Mouse (Mus musculus) heart, embryonic 11.5 days (tissue): ENCODE results near the gene Polr1a. TPM values are rescaled to one million over a fixed set of nuclear protein-coding genes. Genes with fewer than 3 reads are reported as not detected.

Experiments
- ATAC-seq: fragments of 200-750 bp; cut with Nextera tagmentation; replicated peaks from 2 replicates; pipeline ENCODE4 v1.8.0; 2017; ENCODE audit warnings: moderate library complexity; ENCODE audit not compliant: insufficient number of reproducible peaks, low FRiP score, low TSS enrichment
- H3K27ac ChIP-seq: fragments of 300-500 bp; sonication (generic); 2 replicates; pipeline ENCODE4 v1.5.1; 2014; ENCODE audit warnings: mild to moderate bottlenecking, low read depth, low read length
- H3K27me3 ChIP-seq: fragments of 300-500 bp; sonication (generic); 2 replicates; pipeline ENCODE4 v1.6.1; 2014; ENCODE audit warnings: mild to moderate bottlenecking, low read length, mixed read lengths; ENCODE audit not compliant: control insufficient read depth, insufficient read depth
- H3K36me3 ChIP-seq: fragments of 300-500 bp; sonication (generic); 2 replicates; pipeline ENCODE4 v1.6.1; 2014; ENCODE audit warnings: mild to moderate bottlenecking, low read length, moderate library complexity, mixed read lengths; ENCODE audit not compliant: control insufficient read depth, insufficient read depth
- H3K4me1 ChIP-seq: fragments of 300-500 bp; sonication (generic); 2 replicates; pipeline ENCODE4 v1.6.1; 2014; ENCODE audit warnings: low read length; ENCODE audit not compliant: control insufficient read depth, insufficient read depth
- H3K4me2 ChIP-seq: fragments of 300-500 bp; sonication (generic); 2 replicates; pipeline ENCODE4 v1.6.1; 2014; ENCODE audit warnings: mild to moderate bottlenecking, moderate library complexity
- H3K4me3 ChIP-seq: fragments of 300-500 bp; sonication (generic); 2 replicates; pipeline ENCODE4 v1.5.1; 2014; ENCODE audit warnings: low read depth, low read length
- H3K9ac ChIP-seq: fragments of 300-500 bp; sonication (generic); 2 replicates; pipeline ENCODE4 v1.6.1; 2014; ENCODE audit warnings: mild to moderate bottlenecking, low read depth, low read length, moderate library complexity
- H3K9me3 ChIP-seq: fragments of 300-500 bp; sonication (generic); replicated peaks from 2 replicates; pipeline ENCODE4 v1.6.1; 2016; ENCODE audit warnings: low read length; ENCODE audit not compliant: control insufficient read depth
- WGBS: fragments of 180-500 bp; shearing (Covaris S2); extraction: QIAGEN DNeasy Blood & Tissue Kit; methylation state at CpG from one replicate; pipeline ENCODE4 v1.1.7; 2014; ENCODE audit not compliant: insufficient replicate concordance; 5-methylcytosine and 5-hydroxymethylcytosine counted together
- polyA plus RNA-seq: library from polyadenylated mRNA; unstranded; fragments of >200 nt; fragmentation: Nextera tagmentation; extraction: Ambion mirVana; gene quantifications from 2 replicates; pipeline ENCODE4 v1.2.1, GENCODE M21; 2014

Gene Polr1a
- polyA plus RNA-seq, 1 experiment from 2014 or later, result 21.4 TPM

GRCm38 (mm10) chr6:71981450-71981849, 72.6 kb downstream of the Polr1a start:
- no peak for ATAC-seq
- no peak overlapping the region for H3K4me3 ChIP-seq
- no peaks in the 10 kb centered on the region for H3K27me3 ChIP-seq
- no peak overlapping the region for H3K9ac ChIP-seq
- peaks cover 30% of the 10 kb centered on the region for H3K4me1 ChIP-seq
- 84% methylated on average over 4 of the region's 4 CpGs for WGBS
- no peak overlapping the region for H3K4me2 ChIP-seq
- no peaks in the 10 kb centered on the region for H3K9me3 ChIP-seq
- peaks cover 3% of the 10 kb centered on the region; the same call in 1 of the 2 replicates for H3K36me3 ChIP-seq
- H3K27ac ChIP-seq, result no peak overlapping the region

DNA sequence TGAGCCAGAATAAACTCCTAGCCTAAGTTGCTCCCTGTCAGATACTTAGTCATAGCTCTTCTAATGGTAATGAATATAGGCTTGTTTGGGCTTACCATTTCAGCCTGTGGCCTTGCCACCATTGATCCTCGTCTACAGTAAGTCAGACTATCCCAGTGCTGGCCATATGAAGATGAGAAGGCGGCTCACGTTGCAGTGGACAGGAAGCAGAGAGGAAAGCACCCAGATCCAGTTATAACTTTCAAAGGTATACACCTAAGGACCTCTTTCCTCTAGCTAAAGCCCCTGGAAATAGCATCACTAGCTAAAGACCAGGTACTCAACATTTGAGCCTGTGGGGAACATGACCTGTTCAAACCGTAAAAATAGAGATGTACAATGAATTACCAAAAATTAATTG, 77.1 kb downstream of the Polr1a start:
- no peak overlapping the region for H3K4me2 ChIP-seq
- H3K27me3 ChIP-seq, result no peaks in the 10 kb centered on the region
- H3K9me3 ChIP-seq, result no peaks in the 10 kb centered on the region
- peaks cover 25% of the 10 kb centered on the region for H3K4me1 ChIP-seq
- H3K4me3 ChIP-seq, result no peak overlapping the region
- no peak overlapping the region for H3K27ac ChIP-seq
- no peak for ATAC-seq
- H3K9ac ChIP-seq, result no peak overlapping the region
- no peaks in the 10 kb centered on the region for H3K36me3 ChIP-seq
- 84% methylated on average over 4 of the region's 4 CpGs for WGBS

DNA sequence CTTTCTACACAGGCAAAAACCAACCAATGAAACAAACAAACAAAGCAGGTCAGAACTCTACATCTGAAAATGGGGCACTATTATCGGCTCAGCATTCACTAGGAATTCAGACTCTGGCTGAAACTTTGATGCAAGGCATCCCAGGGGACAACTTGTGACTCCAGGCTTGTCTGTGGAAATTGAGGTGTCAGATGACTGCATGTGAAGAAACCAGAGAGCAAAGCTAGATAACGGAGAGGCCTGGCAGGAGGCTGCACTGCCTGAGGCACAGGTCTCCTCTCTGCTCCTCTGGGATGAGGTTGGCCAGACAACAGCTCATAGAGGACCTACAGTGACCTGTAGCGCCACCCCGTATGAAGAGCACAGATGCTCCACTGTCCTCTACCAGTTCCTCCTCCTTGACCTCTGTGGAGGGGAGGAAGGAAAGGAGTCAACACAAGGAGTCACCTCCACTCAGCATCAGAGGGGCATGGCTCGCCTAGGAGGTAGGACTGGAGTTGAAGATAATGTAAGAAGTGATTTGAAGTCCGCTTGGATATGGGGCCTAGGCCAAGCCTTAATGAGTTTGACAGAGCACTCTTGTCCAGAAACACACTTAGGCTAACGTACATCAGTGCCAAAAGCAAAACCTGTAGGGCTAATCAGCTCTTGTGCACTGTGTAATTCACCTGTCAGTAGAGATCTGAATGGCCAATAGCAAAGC, 78.8 kb downstream of the Polr1a start:
- H3K9me3 ChIP-seq, result no peaks in the 10 kb centered on the region

DNA sequence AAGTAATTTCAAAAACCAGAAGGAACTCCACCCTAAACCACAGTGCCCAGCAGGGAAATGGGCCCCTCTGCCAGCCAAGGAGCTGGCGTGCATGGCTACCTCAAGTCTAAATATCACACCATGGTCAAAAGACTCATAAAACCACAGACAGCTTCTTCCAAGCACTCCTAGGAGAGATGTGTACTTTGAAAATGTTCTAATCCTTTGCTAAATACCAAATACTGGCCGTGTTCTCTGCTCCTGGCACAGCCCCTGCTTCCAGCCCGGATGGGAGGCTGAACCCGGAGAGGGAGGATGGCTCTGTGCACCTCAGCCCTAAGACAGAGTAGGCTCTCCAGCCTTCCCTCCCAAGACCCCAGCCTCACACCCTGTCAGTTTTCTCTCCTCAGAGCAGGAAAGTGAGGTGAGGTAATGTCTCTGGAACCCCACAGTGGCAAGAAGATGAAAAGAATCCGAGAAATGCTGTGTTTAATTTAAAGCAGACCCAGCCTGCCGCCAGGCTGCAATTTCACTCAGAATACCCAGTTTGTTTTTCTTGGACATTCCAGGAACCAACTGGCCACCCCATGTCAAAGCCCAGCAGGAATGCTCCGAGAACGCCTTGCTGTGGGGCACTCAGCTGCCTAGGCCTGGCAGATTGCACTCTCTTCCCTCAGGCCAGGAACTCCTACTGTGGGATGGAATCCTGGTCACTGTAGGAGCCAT, 80.9 kb downstream of the Polr1a start:
- Histone ChIP-seq H3K9ac (peak overlapping the region; percentile 49; the same call in 1 of the 2 replicates), H3K4me1 (peaks cover 33% of the 10 kb centered on the region), H3K36me3 (no peaks in the 10 kb centered on the region), H3K4me3 (no peak overlapping the region), H3K9me3 (no peaks in the 10 kb centered on the region), H3K4me2 (no peak overlapping the region), H3K27ac (peak overlapping the region; percentile 85), H3K27me3 (no peaks in the 10 kb centered on the region)
- WGBS, result 21% methylated on average over 8 of the region's 8 CpGs
- no peak; the same call in 1 of the 2 replicates for ATAC-seq

More for the DNA sequence above, 78.8 kb downstream of the Polr1a start:
- Histone ChIP-seq H3K4me3 (no peak overlapping the region), H3K4me1 (peaks cover 33% of the 10 kb centered on the region), H3K4me2 (no peak overlapping the region), H3K27me3 (no peaks in the 10 kb centered on the region), H3K36me3 (no peaks in the 10 kb centered on the region), H3K27ac (peak overlapping the region; percentile 24), H3K9ac (no peak overlapping the region)
- WGBS, result 35% methylated on average over 7 of the region's 7 CpGs
- no peak for ATAC-seq

DNA sequence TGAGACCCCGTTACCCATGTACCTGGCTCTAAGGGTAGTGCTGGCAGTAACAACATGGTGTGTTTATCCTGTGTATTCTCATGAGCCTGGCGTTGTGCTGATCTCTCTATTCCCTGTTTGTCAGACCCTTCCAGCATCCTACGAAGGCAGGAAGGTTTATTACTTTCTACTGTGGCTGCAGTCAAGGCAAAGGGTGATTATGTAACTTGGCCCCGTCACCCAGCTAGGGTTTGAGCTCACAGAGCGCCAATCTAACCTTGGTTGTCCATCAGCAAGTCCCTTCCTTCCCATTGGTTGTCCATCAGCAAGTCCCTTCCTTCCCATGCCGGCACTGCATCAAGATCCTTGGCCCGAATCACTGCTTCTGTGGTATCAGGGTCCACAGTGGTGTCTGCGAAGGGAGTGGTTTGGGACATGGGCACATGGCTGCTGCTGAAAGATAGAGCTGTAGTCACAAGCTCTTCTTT, 81.6 kb downstream of the Polr1a start:
- Histone ChIP-seq H3K9me3 (no peaks in the 10 kb centered on the region), H3K27me3 (no peaks in the 10 kb centered on the region), H3K4me2 (no peak overlapping the region), H3K36me3 (no peaks in the 10 kb centered on the region), H3K4me1 (peaks cover 33% of the 10 kb centered on the region), H3K9ac (peak overlapping the region; percentile 49; the same call in 1 of the 2 replicates), H3K4me3 (no peak overlapping the region), H3K27ac (peak overlapping the region; percentile 85)
- 0 out of 2 replicates have a peak, but pooled peaks have one; percentile 20 for ATAC-seq
- 37% methylated on average over 8 of the region's 8 CpGs for WGBS

DNA sequence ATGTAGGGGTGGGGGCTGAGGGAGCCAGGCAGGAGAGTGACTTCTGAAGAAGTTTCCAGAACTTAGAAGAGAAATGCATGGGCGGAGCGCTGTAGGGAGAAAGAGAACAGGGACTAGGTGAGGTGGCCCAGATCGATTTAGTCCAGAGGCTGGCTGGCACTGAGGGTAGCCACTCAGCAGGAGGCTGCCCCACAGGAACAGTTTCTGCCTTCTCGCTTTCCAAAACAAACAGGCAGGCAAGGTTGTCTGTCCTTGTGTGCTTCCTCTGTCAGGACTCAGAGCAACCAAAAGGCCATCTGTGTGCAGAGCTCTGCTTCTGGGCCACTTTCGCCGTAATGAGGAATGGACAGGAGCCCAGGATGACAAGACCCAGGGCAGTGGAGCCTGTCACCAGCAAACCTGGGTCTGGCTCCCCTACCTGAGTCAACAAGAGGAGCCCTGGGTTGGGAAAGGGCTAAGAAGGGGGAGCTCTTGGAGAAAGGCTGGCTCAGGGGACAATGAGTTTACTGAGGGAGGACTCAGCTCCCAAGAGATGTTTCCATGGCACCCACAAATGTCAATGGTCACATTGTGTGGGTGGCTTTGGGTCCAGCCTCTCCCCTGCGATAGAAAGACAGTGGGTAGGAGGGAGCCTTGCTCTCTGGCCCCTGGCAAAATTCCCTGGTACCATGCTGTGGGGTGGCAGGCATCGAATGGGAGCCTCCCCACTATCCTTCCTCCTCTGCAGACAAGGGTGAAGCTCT, 82.5 kb downstream of the Polr1a start:
- peaks cover 33% of the 10 kb centered on the region for H3K4me1 ChIP-seq
- no peaks in the 10 kb centered on the region for H3K27me3 ChIP-seq
- no peaks in the 10 kb centered on the region for H3K36me3 ChIP-seq
- H3K4me2 ChIP-seq, result no peak overlapping the region
- no peak for ATAC-seq
- H3K4me3 ChIP-seq, result no peak overlapping the region
- H3K9ac ChIP-seq, result peak overlapping the region; percentile 28; the same call in 1 of the 2 replicates
- H3K27ac ChIP-seq, result peak overlapping the region; percentile 85
- no peaks in the 10 kb centered on the region for H3K9me3 ChIP-seq
- WGBS, result 44% methylated on average over 8 of the region's 8 CpGs

DNA sequence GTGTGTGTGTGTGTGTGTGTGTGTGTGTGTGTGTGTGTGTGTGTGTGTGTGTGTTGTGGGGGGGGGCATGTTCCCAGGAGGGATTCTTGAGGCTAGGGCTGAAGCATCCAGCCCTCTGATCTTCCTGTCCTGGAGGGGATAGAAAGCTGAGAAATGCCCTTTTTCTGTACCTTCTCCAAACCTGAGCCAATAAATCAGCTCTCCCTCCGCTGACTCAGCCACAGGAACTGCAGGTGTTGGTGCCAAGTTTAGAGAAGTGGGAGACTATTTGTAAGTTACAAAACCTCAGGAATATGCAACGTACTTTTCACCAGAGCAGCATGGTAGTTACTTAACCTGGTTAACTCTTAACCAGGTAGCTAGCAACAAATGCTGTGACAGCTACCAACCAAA, 83.1 kb downstream of the Polr1a start:
- no peak for ATAC-seq
- H3K27ac ChIP-seq, result no peak overlapping the region
- peaks cover 33% of the 10 kb centered on the region for H3K4me1 ChIP-seq
- 76% methylated on average over 2 of the region's 2 CpGs for WGBS
- H3K27me3 ChIP-seq, result no peaks in the 10 kb centered on the region
- H3K9ac ChIP-seq, result no peak overlapping the region
- H3K4me3 ChIP-seq, result no peak overlapping the region
- no peaks in the 10 kb centered on the region for H3K9me3 ChIP-seq
- no peaks in the 10 kb centered on the region for H3K36me3 ChIP-seq
- no peak overlapping the region for H3K4me2 ChIP-seq

GRCm38 (mm10) chr6:71994004-71994403, 85.2 kb downstream of the Polr1a start:
- H3K4me3 ChIP-seq, result no peak overlapping the region
- WGBS, result 87% methylated on average over 4 of the region's 4 CpGs
- no peaks in the 10 kb centered on the region for H3K9me3 ChIP-seq
- H3K9ac ChIP-seq, result no peak overlapping the region
- no peak for ATAC-seq
- H3K4me2 ChIP-seq, result no peak overlapping the region
- no peaks in the 10 kb centered on the region for H3K36me3 ChIP-seq
- H3K27ac ChIP-seq, result no peak overlapping the region
- no peaks in the 10 kb centered on the region for H3K27me3 ChIP-seq
- H3K4me1 ChIP-seq, result peaks cover 26% of the 10 kb centered on the region
